Mouse (Mus musculus): Measurements from ENCODE around the gene Phyhd1. TPM values are rescaled to one million over a fixed set of nuclear protein-coding genes. Genes with fewer than 3 reads are reported as not detected.

Gene Phyhd1
- polyA plus RNA-seq, 2 experiments, result 9.8 to 15.9 TPM

GRCm38 (mm10) chr2:30259131-30260064 lies 6.6 kb upstream of the Phyhd1 start:
- H3K4me1 ChIP-seq (replicated peaks; ENCODE audit: control insufficient read depth in 2 of 2, insufficient read depth in 2 of 2, low read length in 1 of 2), result peaks cover 0 to 5% of the 10 kb centered on the region in 2 experiments; a peak in 2 of 4 replicates
- H3K9ac ChIP-seq (replicated peaks), result no peak overlapping the region
- H3K27me3 ChIP-seq (ENCODE audit: control insufficient read depth, insufficient read depth, low read length), result no peaks in the 10 kb centered on the region
- no peaks in the 10 kb centered on the region for H3K9me3 ChIP-seq (ENCODE audit: control insufficient read depth, low read length)
- no peak for TF ChIP-seq EP300 (IDR thresholded peaks at IDR 0.05; ENCODE audit: low read depth)
- no peak for TF ChIP-seq CTCF (IDR thresholded peaks at IDR 0.05; ENCODE audit: low read depth)
- no peak overlapping the region for H3K27ac ChIP-seq
- H3K4me3 ChIP-seq (ENCODE audit: insufficient read depth in 1 of 2, low read depth in 2 of 2, low read length in 2 of 2), result no peak overlapping the region
- ATAC-seq (ENCODE audit: insufficient read depth), result no peak
- WGBS (ENCODE audit: insufficient replicate concordance), result 78% methylated on average over 15 of the region's 15 CpGs
- H3K4me2 ChIP-seq (ENCODE audit: low read depth), result no peak overlapping the region
- no peak for DNase-seq (ENCODE audit: low read depth in 3 of 3, low spot score in 3 of 3)
- H3K36me3 ChIP-seq (replicated peaks; ENCODE audit: control insufficient read depth, insufficient read depth, low read depth), result peaks cover 47% of the 10 kb centered on the region

GRCm38 (mm10) chr2:30261064-30261736 lies 4.8 kb upstream of the Phyhd1 start:
- DNase-seq (ENCODE audit: low read depth in 3 of 3, low spot score in 3 of 3), result no peak
- Histone ChIP-seq H3K4me1 (replicated peaks; ENCODE audit: control insufficient read depth in 2 of 2, insufficient read depth in 2 of 2, low read length in 1 of 2) (peaks cover 0 to 19% of the 10 kb centered on the region in 2 experiments; a peak in 2 of 4 replicates), H3K9ac (replicated peaks) (no peak overlapping the region), H3K27ac (no peak overlapping the region), H3K9me3 (ENCODE audit: control insufficient read depth, low read length) (no peaks in the 10 kb centered on the region), H3K4me2 (ENCODE audit: low read depth) (no peak overlapping the region), H3K4me3 (ENCODE audit: insufficient read depth in 1 of 2, low read depth in 2 of 2, low read length in 2 of 2) (no peak overlapping the region), H3K27me3 (ENCODE audit: control insufficient read depth, insufficient read depth, low read length) (no peaks in the 10 kb centered on the region), H3K36me3 (replicated peaks; ENCODE audit: control insufficient read depth, insufficient read depth, low read depth) (peaks cover 35% of the 10 kb centered on the region)
- no peak for ATAC-seq (ENCODE audit: insufficient read depth)
- peak; percentile 24; the same call in 1 of the 2 replicates for TF ChIP-seq CTCF (IDR thresholded peaks at IDR 0.05; ENCODE audit: low read depth)
- TF ChIP-seq EP300 (IDR thresholded peaks at IDR 0.05; ENCODE audit: low read depth), result no peak
- WGBS (ENCODE audit: insufficient replicate concordance), result 74% methylated on average over 4 of the region's 4 CpGs

- H3K27me3 ChIP-seq (ENCODE audit: control insufficient read depth, insufficient read depth, low read length), result no peaks in the 10 kb centered on the region
- H3K36me3 ChIP-seq (replicated peaks; ENCODE audit: control insufficient read depth, insufficient read depth, low read depth), result peaks cover 27% of the 10 kb centered on the region
- H3K9ac ChIP-seq (replicated peaks), result no peak overlapping the region
- ATAC-seq (ENCODE audit: insufficient read depth) (no peak), DNase-seq (ENCODE audit: low read depth in 3 of 3, low spot score in 3 of 3) (no peak)
- no peak overlapping the region for H3K4me3 ChIP-seq (ENCODE audit: insufficient read depth in 1 of 2, low read depth in 2 of 2, low read length in 2 of 2)
- 89% methylated on average over 18 of the region's 18 CpGs for WGBS (ENCODE audit: insufficient replicate concordance)
- TF ChIP-seq CTCF (IDR thresholded peaks at IDR 0.05; ENCODE audit: low read depth) (no peak), EP300 (IDR thresholded peaks at IDR 0.05; ENCODE audit: low read depth) (no peak)
- H3K4me1 ChIP-seq (replicated peaks; ENCODE audit: control insufficient read depth in 2 of 2, insufficient read depth in 2 of 2, low read length in 1 of 2), result peaks cover 0 to 23% of the 10 kb centered on the region in 2 experiments; a peak in 2 of 4 replicates
- H3K27ac ChIP-seq, result no peak overlapping the region
- no peaks in the 10 kb centered on the region for H3K9me3 ChIP-seq (ENCODE audit: control insufficient read depth, low read length)
- no peak overlapping the region for H3K4me2 ChIP-seq (ENCODE audit: low read depth)
Measured at GRCm38 (mm10) chr2:30261921-30262839, 3.8 kb upstream of the Phyhd1 start.

GRCm38 (mm10) chr2:30262840-30263441 lies 3.1 kb upstream of the Phyhd1 start:
- ATAC-seq (ENCODE audit: insufficient read depth) (no peak), DNase-seq (ENCODE audit: low read depth in 3 of 3, low spot score in 3 of 3) (no peak)
- Histone ChIP-seq H3K9ac (replicated peaks) (no peak overlapping the region), H3K4me2 (ENCODE audit: low read depth) (no peak overlapping the region), H3K27ac (no peak overlapping the region), H3K27me3 (ENCODE audit: control insufficient read depth, insufficient read depth, low read length) (no peaks in the 10 kb centered on the region), H3K9me3 (ENCODE audit: control insufficient read depth, low read length) (no peaks in the 10 kb centered on the region), H3K4me1 (replicated peaks; ENCODE audit: control insufficient read depth in 2 of 2, insufficient read depth in 2 of 2, low read length in 1 of 2) (peaks cover 0 to 23% of the 10 kb centered on the region in 2 experiments; a peak in 3 of 4 replicates), H3K4me3 (ENCODE audit: insufficient read depth in 1 of 2, low read depth in 2 of 2, low read length in 2 of 2) (no peak overlapping the region), H3K36me3 (replicated peaks; ENCODE audit: control insufficient read depth, insufficient read depth, low read depth) (peaks cover 20% of the 10 kb centered on the region)
- 82% methylated on average over 4 of the region's 4 CpGs for WGBS (ENCODE audit: insufficient replicate concordance)
- no peak for TF ChIP-seq CTCF (IDR thresholded peaks at IDR 0.05; ENCODE audit: low read depth)
- no peak for TF ChIP-seq EP300 (IDR thresholded peaks at IDR 0.05; ENCODE audit: low read depth)

All from liver, embryonic 14.5 days (tissue).